Mouse (Mus musculus) ES-Bruce4 (cell line): Measurements from ENCODE around the gene Bpifb3. TPM values are rescaled to one million over a fixed set of nuclear protein-coding genes. Genes with fewer than 3 reads are reported as not detected.

Experiments
- H3K27ac ChIP-seq: 2 replicates; pipeline ENCODE4 v1.5.1; 2012; ENCODE audit warnings: low read length, inconsistent platforms; ENCODE audit not compliant: insufficient read depth
- H3K27me3 ChIP-seq: 2 replicates; pipeline ENCODE4 v1.6.1; 2012; ENCODE audit warnings: mild to moderate bottlenecking, low read length, inconsistent platforms; ENCODE audit not compliant: control insufficient read depth, poor library complexity, insufficient read depth, severe bottlenecking
- H3K36me3 ChIP-seq: 2 replicates; pipeline ENCODE4 v1.6.1; 2012; ENCODE audit warnings: inconsistent platforms, mild to moderate bottlenecking, low read length, moderate library complexity; ENCODE audit not compliant: control insufficient read depth, poor library complexity, insufficient read depth, severe bottlenecking
- H3K4me1 ChIP-seq: one replicate; pipeline ENCODE4 v1.8.1; 2011; ENCODE audit warnings: low read length; ENCODE audit not compliant: control insufficient read depth, insufficient read depth
- H3K4me3 ChIP-seq: 2 replicates; pipeline ENCODE4 v1.5.1; 2011; ENCODE audit warnings: low read depth, mild to moderate bottlenecking, low read length
- H3K9ac ChIP-seq: 2 replicates; pipeline ENCODE4 v1.6.1; 2012; ENCODE audit warnings: low read depth, mild to moderate bottlenecking, inconsistent platforms; ENCODE audit not compliant: poor library complexity, severe bottlenecking
- H3K9me3 ChIP-seq: replicated peaks from 2 replicates; pipeline ENCODE4 v1.6.1; 2012; ENCODE audit warnings: mild to moderate bottlenecking, low read length, inconsistent platforms; ENCODE audit not compliant: control insufficient read depth, poor library complexity, insufficient read depth, severe bottlenecking
- CTCF ChIP-seq: IDR thresholded peaks from one replicate; pipeline ENCODE4 v1.8.1; 2011; ENCODE audit warnings: low read depth, low read length
- EP300 ChIP-seq: IDR thresholded peaks from 2 replicates; pipeline ENCODE4 v1.6.1; 2011; ENCODE audit warnings: low read depth, low read length; ENCODE audit not compliant: insufficient read depth
- POLR2A ChIP-seq: IDR thresholded peaks from one replicate; pipeline ENCODE4 v1.8.1; 2011; ENCODE audit warnings: low read length; ENCODE audit not compliant: insufficient read depth
- polyA plus RNA-seq: library from polyadenylated mRNA; stranded (reverse); fragments of >200 nt; gene quantifications from 2 replicates; pipeline ENCODE4 v1.2.4, GENCODE M21; 2011; ENCODE audit warnings: low read depth; ENCODE audit not compliant: missing spikeins, insufficient read depth, insufficient read length

Bpifb3 gene
- polyA plus RNA-seq, 1 experiment = not detected

- no peaks in the 10 kb centered on the region for H3K27me3 ChIP-seq
- no peak overlapping the region for H3K27ac ChIP-seq
- no peak overlapping the region for H3K4me3 ChIP-seq
- H3K9ac ChIP-seq = no peak overlapping the region
- no peak for TF ChIP-seq EP300
- no peak for TF ChIP-seq CTCF
- TF ChIP-seq POLR2A = no peak
- H3K4me1 ChIP-seq = no peaks in the 10 kb centered on the region
- H3K9me3 ChIP-seq = no peaks in the 10 kb centered on the region
- H3K36me3 ChIP-seq = no peaks in the 10 kb centered on the region
Observed at GRCm38 (mm10) chr2:153963334-153963733, 45.3 kb downstream of the Bpifb3 start.

GRCm38 (mm10) chr2:153970221-153970620, 52.2 kb downstream of the Bpifb3 start:
- Histone ChIP-seq H3K9me3 (no peaks in the 10 kb centered on the region), H3K4me3 (no peak overlapping the region), H3K36me3 (no peaks in the 10 kb centered on the region), H3K27ac (no peak overlapping the region), H3K9ac (no peak overlapping the region), H3K4me1 (no peaks in the 10 kb centered on the region), H3K27me3 (no peaks in the 10 kb centered on the region)
- TF ChIP-seq POLR2A (no peak), CTCF (no peak), EP300 (no peak)

GRCm38 (mm10) chr2:153974582-153974981, 56.6 kb downstream of the Bpifb3 start, which contains the start of gene Bpifa6:
Bpifa6 (plus strand) TSS chr2:153974945.
- Histone ChIP-seq H3K9ac (no peak within 1 kb of the TSS), H3K27me3 (no peaks in the 10 kb centered on the region)

More at GRCm38 (mm10) chr2:153974582-153974981, 56.6 kb downstream of the Bpifb3 start, which contains the start of gene Bpifa6:
- Histone ChIP-seq H3K9me3 (no peaks in the 10 kb centered on the region), H3K36me3 (no peaks in the 10 kb centered on the region), H3K27ac (no peak within 1 kb of the TSS), H3K4me1 (no peaks in the 10 kb centered on the region), H3K4me3 (no peak within 1 kb of the TSS)
- TF ChIP-seq EP300 (no peak), POLR2A (no peak), CTCF (no peak)

Other genes with a start within 250 kb of the Bpifb3 start
- 5.5 and 5.6 TPM in 2 replicates for gene Dnmt3c, start 221.6 kb upstream of the Bpifb3 start, polyA plus RNA-seq
- gene Mapre1, start 177.0 kb upstream of the Bpifb3 start, polyA plus RNA-seq = 184 and 190 TPM in 2 replicates
- 0.48 and 1.6 TPM in 2 replicates for gene Efcab8, start 138.3 kb upstream of the Bpifb3 start, polyA plus RNA-seq
- gene Sun5, start 47.1 kb upstream of the Bpifb3 start, polyA plus RNA-seq = not detected in 2 replicates
- not detected in 2 replicates for gene Bpifb2, start 43.2 kb upstream of the Bpifb3 start, polyA plus RNA-seq
- not detected in 2 replicates for gene Bpifb6, start 17.8 kb upstream of the Bpifb3 start, polyA plus RNA-seq
- not detected in 2 replicates for gene Bpifb4, start 20.0 kb downstream of the Bpifb3 start, polyA plus RNA-seq
- gene Bpifa6, start 56.7 kb downstream of the Bpifb3 start, polyA plus RNA-seq = not detected in 2 replicates
- not detected in 2 replicates for gene Bpifa2, start 90.0 kb downstream of the Bpifb3 start, polyA plus RNA-seq
- gene Bpifa3, start 212.1 kb downstream of the Bpifb3 start, polyA plus RNA-seq = not detected in 2 replicates
- not detected in 2 replicates for gene Bpifa1, start 224.7 kb downstream of the Bpifb3 start, polyA plus RNA-seq
- gene Bpifa5, start 244.4 kb downstream of the Bpifb3 start, polyA plus RNA-seq = not detected in 2 replicates